Mouse (Mus musculus): ENCODE measurements around the gene Lgals1. TPM values are rescaled to one million over a fixed set of nuclear protein-coding genes. Genes with fewer than 3 reads are reported as not detected.

Gene Lgals1
- polyA plus RNA-seq, 1 experiment from 2014 or later: 50.7 TPM

- peak overlapping the region; percentile 89 for H3K4me2 ChIP-seq (ENCODE audit: low read depth, low read length)
- peak overlapping the region; percentile 71 for H3K4me3 ChIP-seq (ENCODE audit: low read depth, low read length)
- peak overlapping the region; percentile 52 for H3K9ac ChIP-seq (replicated peaks; ENCODE audit: low read depth, low read length)
- H3K4me1 ChIP-seq (ENCODE audit: control insufficient read depth, insufficient read depth, low read length): peaks cover 27% of the 10 kb centered on the region
- 35% methylated on average over 12 of the region's 12 CpGs for WGBS
- no peaks in the 10 kb centered on the region for H3K27me3 ChIP-seq (ENCODE audit: control insufficient read depth, insufficient read depth, low read length)
- no peaks in the 10 kb centered on the region for H3K36me3 ChIP-seq (ENCODE audit: control insufficient read depth, insufficient read depth, low read length)
- H3K9me3 ChIP-seq (ENCODE audit: control insufficient read depth, low read length): no peaks in the 10 kb centered on the region
- peak overlapping the region; percentile 8; the same call in 1 of the 2 replicates for H3K27ac ChIP-seq (ENCODE audit: low read depth, low read length)
- ATAC-seq (ENCODE audit: low read depth): no peak
These were observed 10.3 kb upstream of the Lgals1 start for GRCm38 (mm10) chr15:78916052-78916826.

- Histone ChIP-seq H3K9me3 (ENCODE audit: control insufficient read depth, low read length) (no peaks in the 10 kb centered on the region), H3K27me3 (ENCODE audit: control insufficient read depth, insufficient read depth, low read length) (no peaks in the 10 kb centered on the region), H3K4me3 (ENCODE audit: low read depth, low read length) (no peak overlapping the region), H3K36me3 (ENCODE audit: control insufficient read depth, insufficient read depth, low read length) (no peaks in the 10 kb centered on the region), H3K4me2 (ENCODE audit: low read depth, low read length) (no peak overlapping the region), H3K27ac (ENCODE audit: low read depth, low read length) (no peak overlapping the region), H3K9ac (replicated peaks; ENCODE audit: low read depth, low read length) (no peak overlapping the region), H3K4me1 (ENCODE audit: control insufficient read depth, insufficient read depth, low read length) (peaks cover 25% of the 10 kb centered on the region)
- ATAC-seq (ENCODE audit: low read depth): no peak
- 94% methylated on average over 23 of the region's 23 CpGs for WGBS
These were observed 8.4 kb upstream of the Lgals1 start for GRCm38 (mm10) chr15:78918126-78918525.

DNA sequence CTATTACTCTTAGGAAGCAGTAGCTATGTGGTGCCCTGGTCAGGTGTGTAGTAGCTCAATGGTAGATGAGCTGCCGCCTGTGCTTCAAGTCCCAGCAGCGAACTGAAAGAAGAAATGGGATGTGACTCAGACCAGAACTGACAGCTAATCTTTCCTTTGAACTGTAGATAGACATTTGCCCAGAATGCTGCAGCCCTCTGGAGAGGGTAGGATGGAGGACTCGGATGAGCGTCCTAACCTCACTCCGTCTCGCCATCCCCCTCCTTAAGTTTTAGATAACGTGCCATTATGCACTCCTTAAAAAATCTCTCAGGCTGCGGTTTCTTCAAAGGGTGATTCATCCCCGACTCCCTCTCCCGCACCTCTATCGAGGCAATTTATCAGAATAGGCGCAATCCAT, 6.6 kb upstream of the Lgals1 start:
- no peak for ATAC-seq (ENCODE audit: low read depth)
- no peaks in the 10 kb centered on the region for H3K27me3 ChIP-seq (ENCODE audit: control insufficient read depth, insufficient read depth, low read length)
- no peak overlapping the region for H3K4me2 ChIP-seq (ENCODE audit: low read depth, low read length)
- H3K36me3 ChIP-seq (ENCODE audit: control insufficient read depth, insufficient read depth, low read length): no peaks in the 10 kb centered on the region
- H3K4me3 ChIP-seq (ENCODE audit: low read depth, low read length): no peak overlapping the region
- no peak overlapping the region for H3K9ac ChIP-seq (replicated peaks; ENCODE audit: low read depth, low read length)
- H3K27ac ChIP-seq (ENCODE audit: low read depth, low read length): no peak overlapping the region
- peaks cover 18% of the 10 kb centered on the region for H3K4me1 ChIP-seq (ENCODE audit: control insufficient read depth, insufficient read depth, low read length)
- H3K9me3 ChIP-seq (ENCODE audit: control insufficient read depth, low read length): no peaks in the 10 kb centered on the region
- 79% methylated on average over 12 of the region's 12 CpGs for WGBS

DNA sequence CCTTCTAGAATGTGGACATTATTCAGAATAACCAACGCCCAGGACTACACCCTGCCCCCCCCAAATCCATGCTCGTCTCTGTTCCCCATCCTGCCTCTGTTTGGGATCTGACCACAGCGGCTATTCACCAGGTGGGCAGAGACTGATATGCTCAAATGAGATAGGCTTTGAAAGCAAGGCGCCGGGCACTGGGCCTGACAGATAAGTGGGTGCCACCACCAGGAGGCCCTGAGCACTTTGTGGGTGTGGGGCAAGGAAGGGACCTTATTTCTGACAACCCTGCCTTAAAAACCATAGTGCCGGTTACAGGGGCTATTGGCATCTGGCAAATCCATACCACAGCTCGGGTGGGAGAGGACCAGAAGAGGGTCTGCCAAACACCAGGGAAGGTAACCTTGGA, 3.8 kb upstream of the Lgals1 start:
- Histone ChIP-seq H3K4me2 (ENCODE audit: low read depth, low read length) (no peak overlapping the region), H3K36me3 (ENCODE audit: control insufficient read depth, insufficient read depth, low read length) (no peaks in the 10 kb centered on the region), H3K4me1 (ENCODE audit: control insufficient read depth, insufficient read depth, low read length) (peaks cover 8% of the 10 kb centered on the region; the same call in 1 of the 2 replicates), H3K9ac (replicated peaks; ENCODE audit: low read depth, low read length) (no peak overlapping the region), H3K4me3 (ENCODE audit: low read depth, low read length) (no peak overlapping the region), H3K9me3 (ENCODE audit: control insufficient read depth, low read length) (no peaks in the 10 kb centered on the region), H3K27me3 (ENCODE audit: control insufficient read depth, insufficient read depth, low read length) (no peaks in the 10 kb centered on the region), H3K27ac (ENCODE audit: low read depth, low read length) (no peak overlapping the region)
- WGBS: 92% methylated on average over 7 of the region's 7 CpGs
- no peak for ATAC-seq (ENCODE audit: low read depth)

GRCm38 (mm10) chr15:78923585-78923984, 2.9 kb upstream of the Lgals1 start:
- Histone ChIP-seq H3K4me1 (ENCODE audit: control insufficient read depth, insufficient read depth, low read length) (peaks cover 8% of the 10 kb centered on the region; the same call in 1 of the 2 replicates), H3K4me3 (ENCODE audit: low read depth, low read length) (no peak overlapping the region), H3K36me3 (ENCODE audit: control insufficient read depth, insufficient read depth, low read length) (no peaks in the 10 kb centered on the region), H3K4me2 (ENCODE audit: low read depth, low read length) (no peak overlapping the region), H3K9ac (replicated peaks; ENCODE audit: low read depth, low read length) (no peak overlapping the region), H3K27me3 (ENCODE audit: control insufficient read depth, insufficient read depth, low read length) (no peaks in the 10 kb centered on the region), H3K9me3 (ENCODE audit: control insufficient read depth, low read length) (no peaks in the 10 kb centered on the region), H3K27ac (ENCODE audit: low read depth, low read length) (no peak overlapping the region)
- WGBS: 72% methylated on average over 6 of the region's 6 CpGs
- no peak for ATAC-seq (ENCODE audit: low read depth)

DNA sequence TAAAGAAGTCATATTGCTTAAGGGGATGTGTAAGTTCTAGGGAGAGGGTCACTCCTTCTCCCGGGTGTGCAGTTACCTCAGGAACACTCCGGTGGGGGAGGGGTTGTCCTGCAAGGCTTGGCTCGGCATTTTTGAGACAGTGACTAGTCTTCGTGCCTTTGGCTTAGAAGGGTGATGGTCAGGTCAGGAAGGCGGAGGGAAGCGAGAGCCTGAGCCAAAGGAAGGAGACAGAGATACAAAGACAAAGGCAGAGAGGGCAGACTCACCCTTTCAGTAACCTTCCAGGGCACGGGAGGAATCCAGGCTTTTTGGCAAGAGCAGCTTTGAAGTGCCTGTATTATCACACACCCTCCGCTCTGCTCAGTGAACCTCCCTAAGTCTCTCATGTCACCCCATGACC, 1.4 kb upstream of the Lgals1 start:
- no peak for ATAC-seq (ENCODE audit: low read depth)
- Histone ChIP-seq H3K27ac (ENCODE audit: low read depth, low read length) (no peak overlapping the region), H3K36me3 (ENCODE audit: control insufficient read depth, insufficient read depth, low read length) (no peaks in the 10 kb centered on the region), H3K9me3 (ENCODE audit: control insufficient read depth, low read length) (no peaks in the 10 kb centered on the region), H3K4me3 (ENCODE audit: low read depth, low read length) (no peak overlapping the region), H3K4me2 (ENCODE audit: low read depth, low read length) (no peak overlapping the region), H3K27me3 (ENCODE audit: control insufficient read depth, insufficient read depth, low read length) (no peaks in the 10 kb centered on the region), H3K4me1 (ENCODE audit: control insufficient read depth, insufficient read depth, low read length) (peaks cover 8% of the 10 kb centered on the region; the same call in 1 of the 2 replicates), H3K9ac (replicated peaks; ENCODE audit: low read depth, low read length) (no peak overlapping the region)
- WGBS: 34% methylated on average over 8 of the region's 8 CpGs

DNA sequence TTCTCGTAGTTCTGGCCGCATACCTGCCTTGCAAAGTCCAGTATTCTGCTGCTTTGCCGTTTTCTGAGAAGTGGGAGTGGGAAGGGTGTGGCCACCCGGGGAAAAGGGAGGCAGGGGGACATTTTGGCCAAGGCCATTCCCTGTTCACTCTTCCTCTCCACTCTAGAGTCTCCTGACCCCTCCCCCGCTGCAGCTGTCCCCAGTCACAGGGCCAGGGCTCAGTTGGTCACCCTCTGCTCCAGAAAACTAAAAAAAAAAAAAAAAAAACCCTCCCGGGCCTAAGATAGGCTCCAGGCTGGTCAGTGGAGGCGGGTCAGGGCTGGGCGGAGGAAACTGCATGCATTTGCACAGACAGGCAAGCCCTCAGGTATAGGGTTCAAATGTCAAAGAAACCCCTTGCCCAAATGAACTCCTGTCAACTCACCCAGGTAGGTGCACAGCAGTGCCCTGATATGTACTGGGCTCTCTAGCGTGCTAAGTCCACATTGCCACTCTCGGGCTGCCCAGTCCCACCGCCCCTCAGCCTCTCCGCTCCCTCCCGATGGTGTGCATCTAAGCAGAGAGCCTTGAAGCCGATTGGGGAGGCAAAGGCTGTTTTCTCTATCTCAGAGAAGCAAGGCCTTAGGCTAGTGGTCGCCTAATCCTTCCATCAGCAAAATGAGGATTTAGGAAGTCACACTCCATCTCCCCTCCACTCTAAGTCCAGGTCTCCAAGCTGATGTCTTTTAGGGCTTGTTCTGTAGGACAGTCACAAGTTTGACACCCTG, 679 bp downstream of the Lgals1 start:
- H3K4me3 ChIP-seq (ENCODE audit: low read depth, low read length): peak overlapping the region; percentile 20; the same call in 1 of the 2 replicates
- no peaks in the 10 kb centered on the region for H3K27me3 ChIP-seq (ENCODE audit: control insufficient read depth, insufficient read depth, low read length)
- H3K9me3 ChIP-seq (ENCODE audit: control insufficient read depth, low read length): no peaks in the 10 kb centered on the region
- H3K27ac ChIP-seq (ENCODE audit: low read depth, low read length): no peak overlapping the region
- H3K4me2 ChIP-seq (ENCODE audit: low read depth, low read length): peak overlapping the region; percentile 59
- peaks cover 8% of the 10 kb centered on the region; the same call in 1 of the 2 replicates for H3K4me1 ChIP-seq (ENCODE audit: control insufficient read depth, insufficient read depth, low read length)
- WGBS: 28% methylated on average over 15 of the region's 15 CpGs
- ATAC-seq (ENCODE audit: low read depth): no peak
- peak overlapping the region; percentile 8; the same call in 1 of the 2 replicates for H3K9ac ChIP-seq (replicated peaks; ENCODE audit: low read depth, low read length)
- no peaks in the 10 kb centered on the region for H3K36me3 ChIP-seq (ENCODE audit: control insufficient read depth, insufficient read depth, low read length)

DNA sequence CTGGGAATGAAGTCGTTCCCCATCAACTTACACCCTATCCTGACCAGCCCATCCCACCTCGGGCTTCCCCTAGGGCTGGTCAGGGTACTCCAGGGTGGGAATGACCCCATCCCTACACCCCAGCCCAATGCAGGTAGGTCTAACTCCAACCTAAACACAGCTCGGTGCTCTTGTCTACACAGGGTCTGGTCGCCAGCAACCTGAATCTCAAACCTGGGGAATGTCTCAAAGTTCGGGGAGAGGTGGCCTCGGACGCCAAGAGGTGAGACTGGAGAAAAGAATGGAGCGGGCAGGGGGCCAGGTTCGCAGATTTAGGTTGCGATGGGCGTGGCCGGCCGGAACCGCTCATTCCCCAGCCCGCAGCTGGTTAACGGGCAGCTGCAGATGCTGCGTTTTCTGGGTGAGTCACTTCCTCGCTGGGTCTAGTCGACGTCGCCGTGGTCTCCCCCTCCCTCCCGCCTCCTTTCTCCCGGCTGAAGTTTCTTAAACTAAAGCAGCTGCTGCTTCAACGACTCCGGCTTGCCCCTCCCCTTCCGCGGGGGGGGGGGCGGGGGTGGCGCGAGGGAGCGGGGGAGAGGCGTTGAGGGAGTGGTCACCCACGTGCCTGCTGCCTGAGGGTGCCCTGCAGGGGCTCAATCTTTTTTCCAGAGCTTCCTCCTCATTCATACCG, 1.4 kb downstream of the Lgals1 start:
- peak overlapping the region; percentile 44 for H3K9ac ChIP-seq (replicated peaks; ENCODE audit: low read depth, low read length)
- H3K27ac ChIP-seq (ENCODE audit: low read depth, low read length): no peak overlapping the region
- H3K36me3 ChIP-seq (ENCODE audit: control insufficient read depth, insufficient read depth, low read length): no peaks in the 10 kb centered on the region
- WGBS: 1% methylated on average over 31 of the region's 35 CpGs
- no peaks in the 10 kb centered on the region for H3K9me3 ChIP-seq (ENCODE audit: control insufficient read depth, low read length)
- H3K4me1 ChIP-seq (ENCODE audit: control insufficient read depth, insufficient read depth, low read length): peaks cover 8% of the 10 kb centered on the region; the same call in 1 of the 2 replicates
- ATAC-seq (ENCODE audit: low read depth): no peak
- peak overlapping the region; percentile 20 for H3K4me3 ChIP-seq (ENCODE audit: low read depth, low read length)
- H3K4me2 ChIP-seq (ENCODE audit: low read depth, low read length): peak overlapping the region; percentile 59
- H3K27me3 ChIP-seq (ENCODE audit: control insufficient read depth, insufficient read depth, low read length): no peaks in the 10 kb centered on the region
